Mouse (Mus musculus): ENCODE measurements around the gene Olfr128.
"Not testable (repeated sequence)": the region's sequence is repeated elsewhere in the genome, so short reads cannot be mapped to it uniquely, and the experiment has no call there.

Olfr128 gene

GRCm38 (mm10) chr17:37920248-37920647, at the start of gene Olfr128:
TSS of gene Olfr128 (plus strand) at chr17:37920548.
- DNase-seq (ENCODE audit: low spot score) = no peak

- DNase-seq (ENCODE audit: low spot score) = no peak
Observed at GRCm38 (mm10) chr17:37873830-37874229, 46.5 kb upstream of the Olfr128 start.

GRCm38 (mm10) chr17:37900137-37900536, 20.2 kb upstream of the Olfr128 start, which contains the start of gene Olfr127:
TSS of gene Olfr127 (plus strand) at chr17:37900437.
- no peak for DNase-seq (ENCODE audit: low spot score)

GRCm38 (mm10) chr17:37906821-37907220, 13.5 kb upstream of the Olfr128 start:
- not testable (repeated sequence) for DNase-seq (ENCODE audit: low spot score)

DNA sequence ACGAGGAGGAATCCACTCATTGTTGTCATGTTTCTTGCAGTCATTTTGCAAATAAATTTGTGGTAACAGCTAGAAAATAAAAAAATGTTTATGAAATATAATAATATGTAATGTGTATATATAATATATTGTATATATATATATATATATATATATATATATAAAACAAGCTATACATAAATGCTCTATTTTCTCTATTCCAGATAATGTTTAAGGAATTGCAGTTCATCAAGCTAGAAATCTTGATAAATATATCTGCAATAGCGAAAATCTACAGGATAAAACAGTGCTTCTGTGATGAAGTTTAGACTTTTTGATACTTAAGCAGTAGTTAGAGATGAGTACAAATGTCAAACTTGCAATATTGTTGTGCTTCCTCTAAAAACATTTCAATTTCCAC, 32.6 kb downstream of the Olfr128 start, which contains the start of gene Olfr761:
TSS of gene Olfr761 (minus strand) at position 101 of the 400 bp plus-strand sequence.
- DNase-seq (ENCODE audit: low spot score) = no peak

DNA sequence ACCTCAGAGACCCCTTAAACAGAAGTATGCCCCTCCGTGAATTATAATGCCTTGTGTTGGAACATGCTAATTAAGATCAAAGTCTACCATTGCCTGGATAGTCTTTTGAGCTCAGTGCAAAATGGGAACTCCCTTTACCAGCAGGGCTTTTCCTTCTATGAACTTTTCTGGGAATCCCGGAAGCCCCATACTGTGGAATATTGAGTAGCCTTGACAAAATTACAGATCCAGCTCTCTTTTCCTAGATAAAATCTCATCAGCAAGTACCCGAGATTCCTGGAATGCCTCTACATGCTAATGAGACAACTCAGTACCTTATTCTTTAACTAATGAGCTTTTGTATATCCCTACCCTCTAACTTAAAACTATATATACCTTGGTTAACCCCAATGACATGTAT, 53.2 kb downstream of the Olfr128 start:
- DNase-seq (ENCODE audit: low spot score) = no peak
